Mouse (Mus musculus): ENCODE measurements around the gene Cyb5r3. TPM values are rescaled to one million over a fixed set of nuclear protein-coding genes. Genes with fewer than 3 reads are reported as not detected.
A peak's percentile ranks its signal among the peaks of the same experiment; 100 is the strongest.

Gene Cyb5r3
- total RNA-seq (2012; rRNA removed) (54.3 and 59.1 TPM in 2 replicates), total RNA-seq (2014; rRNA removed) (30.1 and 35.7 TPM in 2 replicates), polyA plus RNA-seq (2012; ENCODE audit: insufficient read length, low read depth) (92.7 and 102 TPM in 2 replicates)

DNA sequence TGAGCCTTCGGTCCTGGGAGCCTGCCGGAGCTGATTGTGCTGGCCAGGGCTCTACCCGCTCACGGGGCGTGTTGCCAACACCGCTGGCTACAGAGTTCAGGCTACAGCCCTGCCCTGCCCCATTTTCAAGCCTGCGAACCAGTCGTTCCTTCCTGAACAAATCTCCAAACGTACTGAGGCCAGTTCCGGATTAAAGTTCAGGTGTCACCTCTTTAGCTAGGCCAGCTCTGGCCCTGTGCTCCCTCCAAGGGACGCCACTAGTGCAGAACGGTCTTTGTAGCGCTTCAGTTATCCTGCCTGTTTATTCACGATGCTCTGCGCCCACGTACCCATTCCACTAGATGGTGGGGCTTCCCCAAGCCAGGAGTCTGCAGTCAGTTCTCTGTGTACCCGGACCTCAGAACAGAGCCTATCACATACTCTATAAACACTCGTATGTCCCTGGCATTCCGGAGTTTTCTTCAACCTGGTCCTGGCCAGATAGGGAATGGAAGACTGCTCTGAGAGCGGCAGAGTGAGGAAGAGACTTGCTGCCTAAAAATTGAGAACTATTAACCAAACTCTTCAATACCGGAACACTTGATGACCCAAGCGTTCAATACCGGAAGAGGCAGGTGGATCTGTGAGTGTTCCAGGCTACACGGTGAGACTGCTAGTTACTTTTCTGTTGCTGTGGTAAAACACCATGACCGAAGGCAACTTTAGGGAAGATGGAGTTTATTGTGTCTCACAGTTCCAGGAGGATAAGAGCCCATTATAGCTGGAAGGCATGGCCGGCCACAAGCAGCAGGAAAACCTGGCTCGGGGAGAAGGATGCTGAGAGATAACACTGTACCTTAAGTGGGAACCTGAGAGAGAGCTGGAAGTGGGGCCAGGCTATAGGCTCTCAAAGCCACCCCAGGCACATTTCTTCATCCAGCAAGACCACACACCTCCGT lies at the start of gene Cyb5r3:
Gene Cyb5r3, minus strand, starts transcription at position 101 of the 938 bp plus-strand sequence.
- H3K4me3 ChIP-seq (replicated peaks in 1 of 3; ENCODE audit: low read depth in 2 of 3, low read length in 2 of 3, poor library complexity in 1 of 3): peak within 1 kb of the TSS; percentile 67 to 75 (median 74)
- peaks cover 0 to 22% of the 10 kb centered on the region in 2 experiments for H3K36me3 ChIP-seq (replicated peaks in 1 of 2; ENCODE audit: control insufficient read depth in 1 of 2, insufficient read depth in 1 of 2, low read length in 1 of 2)
- H3K79me2 ChIP-seq (replicated peaks; ENCODE audit: control insufficient read depth, extremely low read depth, insufficient read depth, poor library complexity, severe bottlenecking): no peaks in the 10 kb centered on the region
- in situ Hi-C loops (cut with MboI; ENCODE audit: low pct_ligation_motif_present, low pct_unique_long_range_greater_than_20kb, low sequenced_read_pairs) (no loop called here), dilution Hi-C loops (cut with MboI; ENCODE audit: extremely low pct_ligation_motif_present, extremely low pct_unique_long_range_greater_than_20kb, low sequenced_read_pairs) (no loop called here)
- H3K27ac ChIP-seq (ENCODE audit: insufficient read depth, low read depth): peak within 1 kb of the TSS; percentile 86
- H3K27me3 ChIP-seq (replicated peaks): no peaks in the 10 kb centered on the region
- peaks cover 9 to 50% of the 10 kb centered on the region in 2 experiments; a peak in 3 of 4 replicates for H3K4me1 ChIP-seq (ENCODE audit: control insufficient read depth in 1 of 2, insufficient read depth in 2 of 2)
- peak within 1 kb of the TSS; percentile 71 for H3K4me2 ChIP-seq (ENCODE audit: insufficient read depth, low read depth, poor library complexity, severe bottlenecking)
- peak within 1 kb of the TSS; percentile 62 for H3K9ac ChIP-seq (ENCODE audit: insufficient read depth, low read depth)
- peak; percentile 71 for DNase-seq (ENCODE audit: extremely low read depth)
- TF ChIP-seq POLR2A (IDR thresholded peaks at IDR 0.05; ENCODE audit: low read depth, low read length) (peak; percentile 53), KAT2A (IDR thresholded peaks at IDR 0.05; ENCODE audit: insufficient replicate concordance, low read length) (0 out of 2 replicates have a peak, but pooled peaks have one; percentile 41), ETS1 (conservative IDR thresholded peaks at IDR 0.05; ENCODE audit: low read depth, low read length) (no peak), CTCF (conservative IDR thresholded peaks at IDR 0.05 in 1 of 2, IDR thresholded peaks at IDR 0.05 in 1 of 2; ENCODE audit: low read depth in 2 of 2, low read length in 2 of 2) (peak in 1 of 2 experiments; percentile 32; a peak in 2 of 4 replicates), MAX (IDR thresholded peaks at IDR 0.05; ENCODE audit: low read length) (peak; percentile 59; the same call in 1 of the 2 replicates), ZMIZ1 (IDR thresholded peaks at IDR 0.05; ENCODE audit: low read depth, low read length) (no peak), E2F4 (IDR thresholded peaks at IDR 0.05; ENCODE audit: insufficient replicate concordance, low read depth, low read length) (no peak), ELF1 (IDR thresholded peaks at IDR 0.05; ENCODE audit: low read depth, low read length) (peak; percentile 79), GABPA (IDR thresholded peaks at IDR 0.05; ENCODE audit: insufficient replicate concordance, low read depth, low read length) (no peak), TCF12 (IDR thresholded peaks at IDR 0.05; ENCODE audit: low read depth, low read length) (peak; percentile 39; the same call in 1 of the 2 replicates), CHD1 (IDR thresholded peaks at IDR 0.05; ENCODE audit: low read depth, low read length) (no peak), RCOR1 (conservative IDR thresholded peaks at IDR 0.05; ENCODE audit: low read depth, low read length) (no peak), MEF2A (IDR thresholded peaks at IDR 0.05; ENCODE audit: borderline replicate concordance, low read depth, low read length) (no peak), EP300 (IDR thresholded peaks at IDR 0.05; ENCODE audit: low read length) (no peak), BHLHE40 (IDR thresholded peaks at IDR 0.05; ENCODE audit: low read depth, low read length) (no peak), NRF1 (IDR thresholded peaks at IDR 0.05; ENCODE audit: low read depth, low read length) (no peak), IRF4 (IDR thresholded peaks at IDR 0.05; ENCODE audit: low read depth, low read length) (no peak), USF2 (conservative IDR thresholded peaks at IDR 0.05; ENCODE audit: low read depth, low read length) (no peak), TBP (conservative IDR thresholded peaks at IDR 0.05; ENCODE audit: low read depth, low read length) (0 out of 2 replicates have a peak, but pooled peaks have one; percentile 40), UBTF (IDR thresholded peaks at IDR 0.05; ENCODE audit: low read depth, low read length) (no peak)
- H3K9me3 ChIP-seq (replicated peaks; ENCODE audit: low read length): no peaks in the 10 kb centered on the region
